Mouse (Mus musculus): ENCODE measurements at regions not wholly inside any gene's neighbourhood (a gene's known extent, or its start where the extent isn't known, plus 50 kb on each side); places are given as distances from the start of the nearest gene placed in this dataset.

DNA sequence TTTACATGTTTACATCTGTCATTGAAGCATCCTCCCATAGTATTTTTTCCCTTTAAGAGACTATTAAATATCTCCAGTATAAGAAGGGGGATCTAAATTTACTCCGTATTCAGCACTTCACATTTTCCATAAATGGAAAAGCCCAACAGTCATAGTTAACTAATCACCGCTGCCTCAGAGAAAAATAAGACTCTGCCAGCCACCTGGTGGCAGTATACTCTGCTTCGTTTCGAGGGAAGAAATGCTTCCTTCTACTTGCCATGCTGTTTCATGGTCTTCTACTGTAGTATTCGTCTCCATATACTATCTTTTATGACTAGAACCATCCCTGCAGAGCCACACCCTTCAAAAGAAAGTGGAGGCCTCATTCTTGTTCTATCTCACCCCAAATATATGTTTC lies 52.0 kb upstream of the Tro start:
- intact Hi-C loops (cut with DNase I): loop anchor here (5.0 kb wide), 1 partner anchor 248 kb away; no protein-coding TSS in a partner anchor
- peak; percentile 2 to 4 for DNase-seq (ENCODE audit: low spot score in 2 of 2)

Data from left cerebral cortex, postnatal 36 days (tissue).